Mouse (Mus musculus): Measurements from ENCODE around the gene Gtpbp2.

- TF ChIP-seq POLR2A (IDR thresholded peaks at IDR 0.05; ENCODE audit: extremely low read depth, insufficient read depth, low read length) (no peak), CTCF (IDR thresholded peaks at IDR 0.05; ENCODE audit: low read depth, low read length) (no peak)
Observed at GRCm38 (mm10) chr17:46119641-46120040, 41.2 kb upstream of the Gtpbp2 start.

Measured in liver, adult 2 months (tissue).